Mouse (Mus musculus) kidney, embryonic 14.5 days (tissue): ENCODE results near the gene Sh3bgr. TPM values are rescaled to one million over a fixed set of nuclear protein-coding genes. Genes with fewer than 3 reads are reported as not detected.

Source experiments
- ATAC-seq: fragments of 200-750 bp; cut with Nextera tagmentation; 2 replicates; pipeline ENCODE4 v1.8.0; 2017; ENCODE audit warnings: moderate number of reproducible peaks, mild to moderate bottlenecking, moderate TSS enrichment, moderate library complexity; ENCODE audit not compliant: low FRiP score, low TSS enrichment
- H3K27ac ChIP-seq: fragments of 300-500 bp; sonication (generic); 2 replicates; pipeline ENCODE4 v1.5.1; 2014; ENCODE audit warnings: low read depth, mild to moderate bottlenecking, low read length, moderate library complexity, mixed read lengths
- H3K27me3 ChIP-seq: fragments of 300-500 bp; sonication (generic); 2 replicates; pipeline ENCODE4 v1.6.1; 2014; ENCODE audit warnings: mild to moderate bottlenecking, low read length; ENCODE audit not compliant: control insufficient read depth, insufficient read depth
- H3K36me3 ChIP-seq: fragments of 300-500 bp; sonication (generic); 2 replicates; pipeline ENCODE4 v1.6.1; 2014; ENCODE audit warnings: low read length, mixed read lengths; ENCODE audit not compliant: control insufficient read depth, insufficient read depth
- H3K4me1 ChIP-seq: fragments of 300-500 bp; sonication (generic); 2 replicates; pipeline ENCODE4 v1.6.1; 2014; ENCODE audit warnings: low read length, mixed read lengths; ENCODE audit not compliant: control insufficient read depth, insufficient read depth
- H3K4me2 ChIP-seq: fragments of 300-500 bp; sonication (generic); replicated peaks from 2 replicates; pipeline ENCODE4 v1.6.1; 2014; ENCODE audit warnings: low read depth, mild to moderate bottlenecking, low read length
- H3K4me3 ChIP-seq: fragments of 300-500 bp; sonication (generic); 2 replicates; pipeline ENCODE4 v1.5.1; 2014; ENCODE audit warnings: mild to moderate bottlenecking, low read length
- H3K9ac ChIP-seq: fragments of 300-500 bp; sonication (generic); 2 replicates; pipeline ENCODE4 v1.6.1; 2014; ENCODE audit warnings: low read depth, mild to moderate bottlenecking, low read length, moderate library complexity
- H3K9me3 ChIP-seq: fragments of 300-500 bp; sonication (generic); 2 replicates; pipeline ENCODE4 v1.6.1; 2016; ENCODE audit warnings: low read length; ENCODE audit not compliant: control insufficient read depth
- WGBS: fragments of 180-500 bp; shearing (Covaris S2); extraction: QIAGEN DNeasy Blood & Tissue Kit; methylation state at CpG from one replicate; pipeline ENCODE4 v1.1.7; 2014; 5-methylcytosine and 5-hydroxymethylcytosine counted together
- polyA plus RNA-seq: library from polyadenylated mRNA; unstranded; fragments of >200 nt; fragmentation: Nextera tagmentation; extraction: Ambion mirVana; gene quantifications from 2 replicates; pipeline ENCODE4 v1.2.1, GENCODE M21; 2014

The Sh3bgr gene
- polyA plus RNA-seq, 1 experiment from 2014 or later: 3.4 TPM

GRCm38 (mm10) chr16:96252146-96252545, 51.9 kb downstream of the Sh3bgr start:
- Histone ChIP-seq H3K4me2 (no peak overlapping the region), H3K9me3 (peaks cover 4% of the 10 kb centered on the region; the same call in 1 of the 2 replicates), H3K36me3 (no peaks in the 10 kb centered on the region), H3K27ac (no peak overlapping the region), H3K27me3 (no peaks in the 10 kb centered on the region), H3K4me1 (no peaks in the 10 kb centered on the region), H3K4me3 (no peak overlapping the region), H3K9ac (no peak overlapping the region)
- ATAC-seq: no peak
- WGBS: 89% methylated on average over 1 of the region's 1 CpGs

DNA sequence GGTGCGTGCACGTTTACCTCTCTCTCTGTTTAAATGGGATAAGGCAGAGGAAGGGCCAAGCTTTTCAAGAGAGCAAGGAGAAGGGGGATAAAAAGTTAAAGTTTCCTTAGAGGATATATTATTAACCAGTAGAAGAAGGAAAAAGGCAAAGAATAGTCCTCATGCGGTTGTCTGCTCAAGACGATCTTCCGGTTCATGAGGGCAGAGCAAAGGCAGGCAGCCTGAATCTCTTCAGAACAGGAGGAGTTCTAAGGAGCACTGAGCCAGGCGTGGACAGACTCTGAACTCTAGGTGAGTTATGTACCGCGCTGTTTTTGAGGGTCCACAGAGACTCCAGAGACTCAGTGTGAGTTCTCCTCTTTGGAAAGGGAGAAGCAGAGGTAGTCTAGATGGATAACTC, 58.2 kb downstream of the Sh3bgr start:
- H3K27ac ChIP-seq: no peak overlapping the region
- 84% methylated on average over 8 of the region's 8 CpGs for WGBS
- H3K4me2 ChIP-seq: no peak overlapping the region
- H3K4me3 ChIP-seq: no peak overlapping the region
- H3K9me3 ChIP-seq: no peaks in the 10 kb centered on the region
- no peaks in the 10 kb centered on the region for H3K4me1 ChIP-seq
- no peaks in the 10 kb centered on the region for H3K36me3 ChIP-seq
- no peak for ATAC-seq
- no peak overlapping the region for H3K9ac ChIP-seq
- no peaks in the 10 kb centered on the region for H3K27me3 ChIP-seq

DNA sequence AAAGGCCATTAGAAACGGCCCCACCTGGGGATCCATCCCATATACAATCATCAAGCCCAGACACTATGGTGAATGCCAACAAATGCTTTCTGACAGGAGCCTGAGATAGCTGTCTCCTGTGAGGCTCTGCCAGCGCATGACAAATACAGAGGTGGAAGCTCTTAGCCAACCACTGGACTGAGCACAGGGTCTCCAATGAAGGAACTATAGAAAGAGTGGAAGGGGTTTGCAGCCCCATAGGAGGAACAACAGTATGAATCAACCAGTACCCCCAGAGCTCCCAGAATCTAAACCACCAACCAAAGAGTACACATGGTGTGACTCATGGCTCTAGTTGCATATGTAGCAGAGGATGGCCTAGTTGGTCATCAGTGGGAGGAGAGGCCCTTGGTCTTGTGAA, 71.5 kb downstream of the Sh3bgr start:
- no peak for ATAC-seq
- Histone ChIP-seq H3K4me1 (no peaks in the 10 kb centered on the region), H3K36me3 (no peaks in the 10 kb centered on the region), H3K9me3 (no peaks in the 10 kb centered on the region), H3K27me3 (no peaks in the 10 kb centered on the region), H3K27ac (no peak overlapping the region), H3K4me3 (no peak overlapping the region), H3K9ac (no peak overlapping the region), H3K4me2 (no peak overlapping the region)
- WGBS: 81% methylated on average over 2 of the region's 2 CpGs

DNA sequence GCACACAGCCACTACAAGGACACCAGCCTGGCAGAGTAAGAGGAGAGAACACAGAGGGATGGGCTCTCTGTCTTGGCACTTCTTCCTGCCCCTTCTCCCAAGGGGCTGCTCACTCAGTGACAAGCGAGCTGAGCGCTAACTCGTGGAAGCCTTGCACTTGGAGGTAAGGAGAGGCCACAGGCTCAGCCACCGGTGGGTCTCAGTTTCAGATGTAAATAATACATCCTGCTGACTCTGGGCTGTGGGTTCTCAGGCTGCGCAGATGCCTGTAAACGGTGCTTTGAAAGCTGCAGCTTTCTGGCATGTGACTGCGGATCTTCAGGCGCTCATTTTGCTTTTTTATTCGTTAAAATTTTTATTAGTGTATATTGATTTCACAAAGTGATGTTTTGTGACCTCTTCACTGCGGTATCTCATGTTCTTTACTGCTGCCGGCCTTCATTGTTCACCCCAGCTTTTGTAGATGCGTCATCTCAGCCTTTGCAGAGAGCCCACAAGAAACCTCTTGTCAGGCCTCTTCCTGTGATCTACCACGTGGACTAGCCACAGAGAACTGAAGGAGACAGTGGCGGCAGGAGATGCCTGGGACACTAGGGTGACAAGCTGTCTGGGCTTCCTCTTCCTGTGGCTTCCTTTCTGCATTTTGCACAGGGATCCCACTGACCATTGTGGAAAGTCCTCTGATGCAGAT, 72.8 kb downstream of the Sh3bgr start:
- H3K4me1 ChIP-seq: no peaks in the 10 kb centered on the region
- ATAC-seq: 0 out of 2 replicates have a peak, but pooled peaks have one; percentile 52
- no peak overlapping the region for H3K4me2 ChIP-seq
- H3K4me3 ChIP-seq: no peak overlapping the region
- WGBS: 53% methylated on average over 14 of the region's 14 CpGs
- H3K9ac ChIP-seq: no peak overlapping the region
- H3K27ac ChIP-seq: no peak overlapping the region
- no peaks in the 10 kb centered on the region for H3K9me3 ChIP-seq
- no peaks in the 10 kb centered on the region for H3K36me3 ChIP-seq
- no peaks in the 10 kb centered on the region for H3K27me3 ChIP-seq

DNA sequence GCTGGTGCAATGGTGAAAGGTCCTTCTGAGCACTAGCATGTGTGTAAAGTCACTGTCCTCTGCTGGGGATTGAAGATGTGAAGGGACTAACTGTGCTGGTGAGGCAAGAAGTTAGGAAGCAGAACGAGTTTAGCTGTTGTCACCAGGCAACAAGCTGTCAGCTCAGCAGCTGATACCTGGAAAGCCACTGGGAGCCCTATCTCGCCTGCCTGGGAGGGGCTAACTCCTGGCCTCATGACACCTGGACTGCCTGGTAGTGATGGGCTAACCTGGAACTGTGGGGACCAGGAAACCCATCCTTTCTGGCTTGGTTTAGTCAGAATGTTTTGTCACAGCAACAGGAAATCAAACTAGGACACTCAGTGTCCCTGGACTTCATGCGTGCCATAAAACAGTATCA, 76.3 kb downstream of the Sh3bgr start:
- no peak overlapping the region for H3K4me2 ChIP-seq
- WGBS: 86% methylated on average over 3 of the region's 3 CpGs

More for the DNA sequence above, 76.3 kb downstream of the Sh3bgr start:
- Histone ChIP-seq H3K4me1 (0 out of 2 replicates have a peak, but pooled peaks cover 5% of the 10 kb centered on the region), H3K9me3 (no peaks in the 10 kb centered on the region), H3K4me3 (no peak overlapping the region), H3K27me3 (peaks cover 14% of the 10 kb centered on the region; the same call in 1 of the 2 replicates), H3K9ac (no peak overlapping the region), H3K36me3 (no peaks in the 10 kb centered on the region), H3K27ac (no peak overlapping the region)
- ATAC-seq: no peak

Other genes with a start within 250 kb of the Sh3bgr start
- gene Psmg1, start 209.5 kb upstream of the Sh3bgr start, polyA plus RNA-seq: 99.2 and 105 TPM in 2 replicates
- 82.3 and 116 TPM in 2 replicates for gene Brwd1, start 117.9 kb upstream of the Sh3bgr start, polyA plus RNA-seq
- 746 and 807 TPM in 2 replicates for gene Hmgn1, start 72.7 kb upstream of the Sh3bgr start, polyA plus RNA-seq
- 68.5 and 75.6 TPM in 2 replicates for gene Wrb, start 55.0 kb upstream of the Sh3bgr start, polyA plus RNA-seq
- gene Lca5l, start 8.2 kb upstream of the Sh3bgr start, polyA plus RNA-seq: 1.5 TPM in 2 replicates
- 1.1 and 2.8 TPM in 2 replicates for gene B3galt5, start 35.4 kb downstream of the Sh3bgr start, polyA plus RNA-seq
- 0.51 and 1.3 TPM in 2 replicates for gene Itgb2l, start 243.2 kb downstream of the Sh3bgr start, polyA plus RNA-seq